Mouse (Mus musculus): ENCODE measurements around the gene Sart3. TPM values are rescaled to one million over a fixed set of nuclear protein-coding genes. Genes with fewer than 3 reads are reported as not detected.
"Not testable (repeated sequence)": the region's sequence is repeated elsewhere in the genome, so short reads cannot be mapped to it uniquely, and the experiment has no call there.

Gene Sart3
- total RNA-seq, 2 experiments from 2014 or later: 7.3 to 8.0 TPM

GRCm38 (mm10) chr5:113796401-113797148 lies 24.3 kb upstream of the Sart3 start:
- DNase-seq: no peak
- intact Hi-C loops (cut with DNase I): no loop called here

DNA sequence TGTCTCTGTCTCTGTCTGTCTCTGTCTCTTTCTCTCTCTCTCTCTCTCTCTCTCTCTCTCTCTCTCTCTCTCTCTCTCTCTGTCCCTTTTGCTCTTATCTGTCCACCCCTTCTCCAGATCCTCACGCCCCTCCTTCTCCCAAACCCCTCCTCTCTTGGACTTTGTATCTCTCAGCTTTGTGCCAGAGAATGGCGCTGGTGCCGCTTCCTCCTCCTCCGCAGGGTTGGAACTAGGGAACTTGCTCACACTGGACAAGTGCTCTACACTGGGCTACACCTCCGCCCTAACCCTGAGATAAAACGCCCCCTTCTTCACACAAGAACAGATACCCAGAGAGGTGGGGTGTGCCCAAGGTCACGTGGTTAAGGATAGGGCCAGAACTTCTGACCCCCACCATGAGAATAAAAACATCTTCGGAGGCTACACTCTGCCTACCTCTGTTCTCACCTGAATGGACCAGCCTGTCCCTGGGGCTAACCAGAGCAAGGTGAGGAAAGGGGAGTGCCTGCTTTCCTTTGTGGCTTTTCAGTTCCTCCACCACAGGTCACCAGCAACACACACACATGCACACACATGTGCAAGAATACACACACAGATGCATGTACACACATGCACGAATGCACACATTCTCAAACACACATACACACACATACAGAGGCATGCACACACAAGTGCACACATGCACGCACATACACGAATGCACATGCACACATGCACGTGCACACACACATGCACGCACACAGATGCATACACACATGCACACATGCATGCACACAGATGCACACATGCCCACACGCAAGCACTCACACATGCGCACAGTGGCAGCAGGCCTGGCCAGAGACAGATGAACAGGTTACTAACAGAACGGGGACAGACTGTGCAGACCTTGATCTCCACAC lies 19.1 kb upstream of the Sart3 start:
- no peak for DNase-seq
- intact Hi-C loops (cut with DNase I): no loop called here

- DNase-seq: no peak
- intact Hi-C loops (cut with DNase I): no loop called here
Observed at GRCm38 (mm10) chr5:113790453-113791196, 18.3 kb upstream of the Sart3 start.

DNA sequence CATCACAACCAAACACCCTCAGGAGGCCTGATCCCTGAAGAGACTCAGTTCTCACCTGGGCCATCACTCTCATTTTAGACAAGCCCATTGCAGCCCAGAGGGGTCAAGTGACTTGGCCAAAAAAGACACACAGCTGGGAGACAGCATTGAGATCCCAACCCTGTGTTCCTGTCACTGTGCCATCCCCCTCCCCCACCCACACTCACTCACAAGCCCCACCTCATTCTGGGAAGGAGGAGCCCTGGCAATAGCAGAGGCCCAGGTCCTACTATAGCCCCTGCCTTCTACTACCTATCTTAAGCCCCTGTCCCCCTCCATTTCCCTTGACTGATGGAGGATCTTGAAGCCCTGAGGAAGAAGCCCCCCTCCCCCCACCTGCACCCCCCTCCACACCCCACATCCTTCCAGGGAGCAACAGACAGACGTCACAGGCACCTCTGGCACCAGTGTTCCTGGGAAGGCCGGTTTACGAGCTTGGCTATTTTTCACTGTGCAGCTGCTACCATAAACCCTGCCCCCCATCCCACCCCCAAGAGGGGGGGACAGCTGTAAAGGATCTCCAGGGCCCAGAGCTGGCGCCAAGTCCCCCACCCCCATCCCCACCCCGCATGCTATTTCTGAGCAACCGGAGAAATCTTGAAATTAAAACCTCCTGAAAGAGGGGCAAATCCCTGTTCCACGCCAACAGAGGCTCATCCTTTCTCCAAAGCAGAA lies 16.9 kb upstream of the Sart3 start:
- intact Hi-C loops (cut with DNase I): no loop called here
- no peak for DNase-seq

GRCm38 (mm10) chr5:113788645-113789044 lies 16.3 kb upstream of the Sart3 start:
- no peak for DNase-seq
- intact Hi-C loops (cut with DNase I): no loop called here

DNA sequence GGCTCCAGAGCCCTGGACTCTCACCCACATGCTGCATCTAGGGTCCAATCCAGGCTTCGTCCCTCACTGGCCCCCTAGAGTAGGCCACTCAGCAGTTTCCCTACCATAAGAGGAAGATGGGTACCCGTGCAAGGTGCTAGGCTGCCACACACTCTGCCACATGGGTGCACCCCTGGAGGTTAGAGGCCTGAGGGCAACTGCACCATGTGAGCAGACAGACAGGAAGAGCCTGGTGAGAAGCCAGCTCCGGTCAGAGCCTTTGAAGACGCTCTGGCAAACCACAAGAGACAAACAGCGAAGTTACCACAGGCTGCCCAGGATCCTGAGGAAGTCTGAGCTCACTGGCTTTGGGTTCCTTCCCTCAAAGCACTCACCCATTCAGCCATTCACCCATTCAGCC lies 14.7 kb upstream of the Sart3 start:
- no peak for DNase-seq
- intact Hi-C loops (cut with DNase I): no loop called here

DNA sequence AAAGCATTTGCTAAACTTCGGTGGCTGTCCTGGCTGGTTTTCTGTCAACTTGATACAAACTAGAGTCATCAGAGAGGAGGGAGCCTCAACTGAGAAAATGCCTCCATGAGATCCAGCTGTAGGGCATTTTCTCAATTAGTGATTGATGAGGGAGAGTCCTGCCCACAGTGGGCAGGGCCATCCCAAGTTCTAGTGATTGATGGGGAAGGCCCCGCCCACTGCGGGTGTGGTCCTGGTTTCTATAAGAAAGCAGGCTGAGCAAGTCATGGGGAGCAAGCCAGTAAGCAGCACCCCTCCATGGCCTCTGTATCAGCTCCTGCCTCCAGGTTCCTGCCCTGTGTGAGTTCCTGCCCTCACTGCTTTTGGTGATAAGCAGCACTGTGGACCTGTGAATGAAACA lies 11.8 kb upstream of the Sart3 start:
- intact Hi-C loops (cut with DNase I); DNase-seq: not testable (repeated sequence)

DNA sequence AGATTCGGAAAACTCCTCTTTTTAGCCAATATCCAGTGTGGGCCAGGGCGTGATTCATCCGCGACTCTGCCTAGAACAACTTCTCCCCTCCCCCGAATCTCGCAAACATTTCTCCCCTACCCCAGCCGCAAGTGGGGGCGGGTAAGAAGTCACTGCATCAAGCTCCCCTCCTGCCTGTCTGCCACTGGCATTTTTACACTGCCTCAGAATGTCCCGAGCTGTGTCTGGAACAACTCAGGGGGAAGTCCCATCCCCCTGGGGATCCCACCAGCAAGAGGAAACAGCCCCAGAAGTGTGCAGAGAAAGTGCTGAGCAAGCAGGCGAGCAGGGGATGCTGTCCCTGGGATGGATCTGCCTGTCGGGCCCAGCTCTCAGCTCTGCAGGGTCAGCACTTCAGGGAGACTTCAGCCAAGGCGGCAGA lies 11.3 kb upstream of the Sart3 start:
- peak; percentile 42 to 52 for DNase-seq
- intact Hi-C loops (cut with DNase I): no loop called here

GRCm38 (mm10) chr5:113782624-113783023 lies 10.3 kb upstream of the Sart3 start:
- no peak for DNase-seq
- intact Hi-C loops (cut with DNase I): no loop called here

GRCm38 (mm10) chr5:113781875-113782274 lies 9.6 kb upstream of the Sart3 start:
- no peak for DNase-seq
- intact Hi-C loops (cut with DNase I): no loop called here

DNA sequence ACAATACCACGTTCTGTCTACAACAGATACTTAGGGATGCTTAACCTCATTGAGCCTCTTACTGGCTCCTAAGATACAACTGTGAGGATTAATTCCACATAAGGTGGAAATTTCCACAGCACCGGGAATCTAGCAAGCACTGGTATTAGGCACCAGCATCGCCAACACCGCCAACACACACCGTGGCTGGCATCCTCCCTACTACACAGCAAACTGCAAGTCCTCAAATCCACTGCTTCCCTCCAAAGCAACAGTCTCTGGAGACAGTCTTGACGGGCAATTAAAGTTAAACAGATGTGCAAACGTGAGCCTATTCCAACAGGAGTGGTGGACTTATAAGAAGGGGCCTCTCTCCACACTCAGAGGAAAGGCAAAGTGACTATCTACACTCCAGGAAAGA lies 8.9 kb upstream of the Sart3 start:
- intact Hi-C loops (cut with DNase I): no loop called here
- DNase-seq: no peak

DNA sequence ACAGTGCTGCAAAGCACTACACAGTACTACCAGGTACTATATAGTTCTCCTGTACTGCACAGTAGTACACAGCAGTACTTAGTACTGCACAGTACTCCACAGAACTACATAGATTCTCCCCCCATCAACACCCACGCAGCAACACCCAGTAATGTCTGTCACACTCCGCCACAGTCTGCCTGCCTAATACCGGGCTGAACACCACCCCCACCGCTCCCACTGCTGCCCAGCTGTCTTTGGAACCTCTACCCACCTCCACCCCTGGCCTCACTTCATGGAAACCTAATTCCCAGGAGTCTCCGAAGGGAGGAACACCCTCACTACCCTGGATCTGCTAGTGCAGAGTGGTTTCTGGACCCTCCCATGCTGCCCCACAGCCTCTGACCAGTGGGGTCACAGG lies 8.5 kb upstream of the Sart3 start:
- intact Hi-C loops (cut with DNase I): no loop called here
- DNase-seq: no peak

DNA sequence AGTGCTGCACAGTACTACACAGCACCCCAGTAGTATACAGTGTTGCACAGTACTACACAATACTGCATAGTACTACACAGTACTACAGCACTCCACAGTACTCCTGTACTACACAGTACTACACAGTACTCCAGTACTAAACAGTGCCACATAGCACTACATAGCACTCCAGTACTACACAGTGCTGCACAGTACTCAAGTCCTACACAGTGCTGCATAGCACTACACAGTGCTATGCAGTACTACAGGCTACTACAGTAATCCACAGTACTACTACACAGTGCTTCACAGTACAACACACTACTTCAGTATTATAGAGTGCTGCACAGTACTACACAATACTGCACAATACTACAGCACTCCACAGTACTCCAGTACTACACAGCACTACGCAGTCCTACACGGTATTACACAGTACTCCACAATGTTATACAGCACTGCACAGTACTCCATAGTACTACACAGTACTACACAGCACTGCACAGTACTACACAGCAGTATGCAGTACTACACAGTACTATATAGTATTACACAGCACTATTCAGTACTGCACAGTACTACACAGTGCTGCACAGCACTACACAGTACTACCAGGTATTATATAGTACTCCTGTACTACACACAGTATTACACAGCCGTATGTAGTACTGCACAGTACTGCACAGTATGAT lies 7.9 kb upstream of the Sart3 start:
- no peak for DNase-seq
- intact Hi-C loops (cut with DNase I): no loop called here

- intact Hi-C loops (cut with DNase I): no loop called here
- DNase-seq: no peak
Observed at GRCm38 (mm10) chr5:113779569-113779968, 7.3 kb upstream of the Sart3 start.

GRCm38 (mm10) chr5:113777728-113778127 lies 5.4 kb upstream of the Sart3 start:
- DNase-seq; intact Hi-C loops (cut with DNase I): not testable (repeated sequence)

GRCm38 (mm10) chr5:113776896-113777226 lies 4.6 kb upstream of the Sart3 start:
- intact Hi-C loops (cut with DNase I): no loop called here
- no peak for DNase-seq

DNA sequence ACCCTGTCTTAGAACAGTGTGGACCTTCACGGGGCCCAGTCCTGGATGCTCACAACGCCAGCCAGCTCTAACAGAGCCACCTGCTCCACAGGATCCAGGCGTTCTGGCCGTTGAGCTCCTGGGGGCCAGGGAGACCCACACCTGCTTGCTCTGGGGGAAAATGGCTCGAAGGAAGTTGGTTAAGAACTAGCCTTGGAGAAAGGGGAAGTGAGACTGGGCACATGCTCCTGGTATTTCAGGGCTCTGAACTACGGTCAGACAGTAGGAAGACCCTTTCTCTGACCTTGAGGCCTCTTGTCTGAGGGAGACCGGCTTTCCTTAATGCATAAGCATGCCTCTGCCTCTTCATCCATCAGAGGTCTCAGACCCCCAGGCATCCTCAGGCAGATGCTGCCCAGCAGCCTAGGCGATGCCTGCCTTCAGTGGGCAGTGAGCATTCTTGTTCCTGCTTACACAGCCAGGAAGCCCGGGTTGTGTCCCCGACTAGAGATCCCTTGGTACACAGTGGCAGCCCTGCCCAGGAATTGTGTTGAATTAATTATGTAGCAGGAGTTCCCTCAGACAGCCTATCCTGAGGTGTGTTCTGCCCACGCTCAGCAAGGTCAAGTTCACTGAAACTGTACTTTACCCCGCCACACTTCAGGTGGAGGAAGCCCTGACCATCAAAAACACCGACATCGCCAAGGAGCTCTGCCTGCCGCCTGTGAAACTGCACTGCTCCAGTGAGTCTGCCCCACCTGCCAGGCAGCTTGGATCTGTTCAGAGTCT lies 4.0 kb upstream of the Sart3 start:
- no peak for DNase-seq
- intact Hi-C loops (cut with DNase I): no loop called here

DNA sequence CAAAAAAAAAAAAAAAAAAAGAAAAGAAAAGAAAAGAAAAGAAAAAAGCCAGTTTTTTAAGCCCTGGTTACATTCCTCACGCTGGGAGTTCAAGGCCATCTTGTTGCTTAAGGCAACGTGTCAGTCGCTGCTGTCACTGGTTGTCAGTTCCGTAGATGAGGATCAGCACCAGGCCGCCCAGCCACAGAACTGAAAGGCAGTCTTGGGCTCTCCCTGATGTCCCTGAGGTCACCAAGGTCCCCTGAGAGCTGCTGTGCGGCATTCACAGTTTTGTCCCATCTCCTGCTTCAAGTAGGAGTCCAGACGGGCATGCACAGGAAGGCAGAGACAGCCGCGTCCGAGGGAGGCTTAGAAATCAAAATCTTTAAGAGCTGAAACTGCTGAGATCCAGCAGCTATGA lies 3.3 kb upstream of the Sart3 start:
- DNase-seq: no peak
- intact Hi-C loops (cut with DNase I): loop anchor here (1.0 kb wide), 1 partner anchor 40 kb away; no protein-coding TSS in a partner anchor

DNA sequence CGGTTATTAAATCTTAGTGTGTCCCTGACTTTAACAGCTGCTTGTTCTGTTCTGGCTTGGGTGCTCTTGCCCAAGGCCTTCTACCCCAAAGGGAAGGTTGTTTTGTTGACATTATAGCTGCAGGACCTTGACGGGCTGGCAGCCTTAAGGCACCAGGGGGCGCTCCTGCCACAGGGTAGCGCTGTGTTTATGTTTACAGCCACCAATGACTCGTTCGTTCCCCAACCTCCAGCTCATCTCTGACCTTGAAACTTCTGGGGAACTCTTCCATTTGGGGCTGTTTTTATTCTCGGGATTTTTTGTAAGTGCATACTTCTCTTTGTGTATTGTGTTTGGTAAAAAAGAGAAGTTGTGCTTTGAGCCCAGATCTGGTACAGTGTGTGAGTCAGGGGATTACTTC lies 1.4 kb upstream of the Sart3 start:
- peak; percentile 84 for DNase-seq
- intact Hi-C loops (cut with DNase I): loop anchor here (5.0 kb wide), 1 partner anchor 184 kb away; no protein-coding TSS in a partner anchor

Data from gastrocnemius, postnatal 36 days (tissue).